Mouse (Mus musculus): ENCODE results near the gene Piwil4. TPM values are rescaled to one million over a fixed set of nuclear protein-coding genes. Genes with fewer than 3 reads are reported as not detected.
A peak's percentile ranks its signal among the peaks of the same experiment; 100 is the strongest.
"Not testable (repeated sequence)": the region's sequence is repeated elsewhere in the genome, so short reads cannot be mapped to it uniquely, and the experiment has no call there.

Gene Piwil4
- total RNA-seq, 2 experiments from 2014 or later: not detected

- H3K27ac ChIP-seq: no peak overlapping the region
- H3K4me3 ChIP-seq: peak overlapping the region; percentile 30
- no peak for DNase-seq (ENCODE audit: low spot score in 2 of 2)
- no peak for TF ChIP-seq CTCF (conservative IDR thresholded peaks at IDR 0.05)
Measured at GRCm38 (mm10) chr9:14717689-14718331, 22.7 kb downstream of the Piwil4 start.

- H3K27ac ChIP-seq: no peak overlapping the region
- TF ChIP-seq CTCF (conservative IDR thresholded peaks at IDR 0.05): no peak
- no peak for DNase-seq (ENCODE audit: low spot score in 2 of 2)
Measured at GRCm38 (mm10) chr9:14715258-14715657, 25.3 kb downstream of the Piwil4 start.

GRCm38 (mm10) chr9:14710910-14711309 is 29.6 kb downstream of the Piwil4 start:
- Histone ChIP-seq H3K27ac (no peak overlapping the region), H3K4me3 (no peak overlapping the region)
- no peak for DNase-seq (ENCODE audit: low spot score in 2 of 2)
- no peak for TF ChIP-seq CTCF (conservative IDR thresholded peaks at IDR 0.05)

More at GRCm38 (mm10) chr9:14715258-14715657, 25.3 kb downstream of the Piwil4 start:
- no peak overlapping the region for H3K4me3 ChIP-seq

GRCm38 (mm10) chr9:14705321-14706162 is 35.0 kb downstream of the Piwil4 start:
- no peak for TF ChIP-seq CTCF (conservative IDR thresholded peaks at IDR 0.05)
- DNase-seq (ENCODE audit: low spot score in 2 of 2): peak; percentile 23 to 68
- Histone ChIP-seq H3K27ac (no peak overlapping the region), H3K4me3 (no peak overlapping the region)

- H3K27ac ChIP-seq; H3K4me3 ChIP-seq; DNase-seq (ENCODE audit: low spot score in 2 of 2): not testable (repeated sequence)
Measured at GRCm38 (mm10) chr9:14700795-14701194, 39.7 kb downstream of the Piwil4 start.

GRCm38 (mm10) chr9:14699288-14699640 is 41.3 kb downstream of the Piwil4 start:
- no peak for TF ChIP-seq CTCF (conservative IDR thresholded peaks at IDR 0.05)
- Histone ChIP-seq H3K27ac (no peak overlapping the region), H3K4me3 (no peak overlapping the region)
- DNase-seq (ENCODE audit: low spot score in 2 of 2): no peak

- H3K27ac ChIP-seq: no peak overlapping the region
- peak; percentile 87 to 97 for DNase-seq (ENCODE audit: low spot score in 2 of 2)
- H3K4me3 ChIP-seq: no peak overlapping the region
- TF ChIP-seq CTCF (conservative IDR thresholded peaks at IDR 0.05): peak; percentile 99
Measured at GRCm38 (mm10) chr9:14698582-14699287, 41.8 kb downstream of the Piwil4 start.

GRCm38 (mm10) chr9:14697903-14698302 is 42.6 kb downstream of the Piwil4 start:
- H3K27ac ChIP-seq: no peak overlapping the region
- DNase-seq (ENCODE audit: low spot score in 2 of 2): no peak
- no peak overlapping the region for H3K4me3 ChIP-seq
- peak; percentile 49 for TF ChIP-seq CTCF (conservative IDR thresholded peaks at IDR 0.05)

- no peak for DNase-seq (ENCODE audit: low spot score in 2 of 2)
- no peak overlapping the region for H3K27ac ChIP-seq
- TF ChIP-seq CTCF (conservative IDR thresholded peaks at IDR 0.05): no peak
- H3K4me3 ChIP-seq: no peak overlapping the region
Measured at GRCm38 (mm10) chr9:14689376-14690108, 51.0 kb downstream of the Piwil4 start.

- H3K4me3 ChIP-seq: no peak overlapping the region
- no peak for DNase-seq (ENCODE audit: low spot score in 2 of 2)
- no peak overlapping the region for H3K27ac ChIP-seq
- TF ChIP-seq CTCF (conservative IDR thresholded peaks at IDR 0.05): no peak
Measured at GRCm38 (mm10) chr9:14684363-14684762, 56.2 kb downstream of the Piwil4 start.

GRCm38 (mm10) chr9:14682741-14683140 is 57.8 kb downstream of the Piwil4 start:
- no peak overlapping the region for H3K27ac ChIP-seq
- TF ChIP-seq CTCF (conservative IDR thresholded peaks at IDR 0.05): no peak
- DNase-seq (ENCODE audit: low spot score in 2 of 2): no peak

GRCm38 (mm10) chr9:14680584-14680983 is 59.9 kb downstream of the Piwil4 start:
- H3K27ac ChIP-seq: no peak overlapping the region
- DNase-seq (ENCODE audit: low spot score in 2 of 2): no peak
- H3K4me3 ChIP-seq: no peak overlapping the region
- TF ChIP-seq CTCF (conservative IDR thresholded peaks at IDR 0.05): no peak

More at GRCm38 (mm10) chr9:14682741-14683140, 57.8 kb downstream of the Piwil4 start:
- H3K4me3 ChIP-seq: no peak overlapping the region

Measured in layer of hippocampus, adult 2 months (tissue).